Mouse (Mus musculus): ENCODE results near the gene Tmem263. TPM values are rescaled to one million over a fixed set of nuclear protein-coding genes. Genes with fewer than 3 reads are reported as not detected.

Gene Tmem263
- total RNA-seq (2017) = 22.5 and 24.7 TPM in 2 replicates

- peak; percentile 85 for ATAC-seq (replicated peaks; ENCODE audit: low read depth, poor library complexity, severe bottlenecking)
These were observed at the start of gene Tmem263, which contains the start of gene Fhl4 for GRCm38 (mm10) chr10:85102247-85103084. Gene Tmem263, plus strand, starts transcription at chr10:85102627. Gene Fhl4, minus strand, starts transcription at chr10:85102495.

DNA sequence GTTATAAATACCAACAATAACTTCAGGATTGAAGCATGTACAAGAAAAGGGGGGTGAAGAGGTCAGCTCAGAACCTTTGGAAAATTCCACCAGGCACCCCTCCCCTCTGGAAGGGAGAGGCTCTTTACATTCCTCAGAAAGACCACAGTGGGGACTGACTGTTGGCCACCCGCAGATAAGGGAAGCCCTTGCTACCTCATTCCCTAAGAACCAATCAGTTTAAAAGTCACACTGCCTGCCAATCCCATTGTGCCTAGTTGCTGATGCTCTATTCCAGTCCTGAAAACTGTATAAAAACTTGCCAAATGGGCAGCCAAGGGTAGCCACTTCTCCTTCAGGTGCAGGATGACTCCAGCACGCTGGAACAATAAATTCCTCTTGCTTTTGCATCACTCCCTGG is 47.6 kb upstream of the Tmem263 start:
- ATAC-seq (replicated peaks; ENCODE audit: low read depth, poor library complexity, severe bottlenecking) = no peak

GRCm38 (mm10) chr10:85071605-85072152 is 30.7 kb upstream of the Tmem263 start:
- ATAC-seq (replicated peaks; ENCODE audit: low read depth, poor library complexity, severe bottlenecking) = no peak

- ATAC-seq (replicated peaks; ENCODE audit: low read depth, poor library complexity, severe bottlenecking) = peak; percentile 20
These were observed 586 bp upstream of the Tmem263 start for GRCm38 (mm10) chr10:85101841-85102240.

- peak; percentile 27; the same call in 1 of the 2 replicates for ATAC-seq (replicated peaks; ENCODE audit: low read depth, poor library complexity, severe bottlenecking)
These were observed 858 bp downstream of the Tmem263 start for GRCm38 (mm10) chr10:85103085-85103885.

DNA sequence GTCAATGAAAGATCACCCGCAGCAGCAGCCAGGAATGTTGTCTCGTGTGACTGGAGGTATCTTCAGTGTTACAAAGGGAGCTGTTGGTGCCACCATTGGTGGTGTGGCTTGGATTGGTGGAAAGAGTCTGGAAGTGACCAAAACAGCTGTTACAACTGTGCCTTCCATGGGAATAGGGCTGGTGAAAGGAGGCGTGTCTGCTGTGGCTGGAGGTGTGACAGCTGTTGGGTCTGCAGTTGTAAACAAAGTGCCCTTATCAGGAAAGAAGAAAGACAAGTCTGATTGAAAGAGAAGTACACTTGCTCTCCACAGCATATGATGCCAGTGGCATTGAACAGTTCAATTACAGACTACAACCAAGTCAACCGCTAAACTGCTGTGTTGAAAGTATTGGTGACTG is 12.0 kb downstream of the Tmem263 start:
- ATAC-seq (replicated peaks; ENCODE audit: low read depth, poor library complexity, severe bottlenecking) = no peak

- no peak for ATAC-seq (replicated peaks; ENCODE audit: low read depth, poor library complexity, severe bottlenecking)
These were observed 22.8 kb downstream of the Tmem263 start for GRCm38 (mm10) chr10:85125184-85125583.

DNA sequence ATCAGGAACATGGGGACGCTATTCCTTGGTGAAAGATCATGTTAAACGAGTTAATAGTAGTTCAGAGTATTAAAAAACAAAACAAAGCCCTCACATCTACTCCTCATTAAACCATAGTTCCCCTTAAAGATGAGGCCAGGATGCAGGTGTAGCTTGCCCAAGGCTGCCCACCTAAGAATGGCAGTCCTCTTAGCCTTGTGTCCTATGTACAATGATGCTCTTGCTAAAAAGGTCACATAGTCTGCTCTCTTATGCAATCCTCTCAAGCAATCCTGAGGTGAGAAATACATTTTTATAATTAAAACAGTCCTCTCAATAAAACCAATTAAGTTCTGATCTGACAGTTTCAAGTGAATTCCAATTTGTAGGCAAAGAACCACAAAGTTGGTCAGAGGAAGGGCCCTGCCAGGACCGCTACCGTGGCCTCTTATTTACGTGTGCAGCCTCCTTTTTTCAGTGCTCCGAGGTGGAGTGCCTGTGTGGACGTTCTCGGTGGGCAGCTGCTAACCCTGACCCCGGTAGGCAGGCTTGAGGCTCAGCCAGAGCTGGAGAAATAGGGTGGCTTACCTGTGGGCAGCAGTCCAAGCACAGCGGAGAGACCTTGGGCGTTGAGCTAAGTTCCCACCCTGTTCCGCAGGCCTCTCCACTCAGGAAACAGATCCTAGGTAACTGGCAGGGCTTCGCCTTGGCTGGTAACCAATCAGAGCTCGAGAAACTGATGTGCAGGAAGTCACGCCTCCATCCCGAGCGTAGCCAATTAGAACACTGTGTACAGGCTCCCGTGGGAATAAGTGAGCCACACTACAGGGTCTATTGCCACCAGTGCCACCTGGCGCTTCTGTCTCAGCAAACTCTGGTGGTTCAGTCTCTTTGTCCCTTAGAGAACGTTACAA is 25.2 kb downstream of the Tmem263 start, which contains the start of gene Mterf2:
TSS of gene Mterf2 (minus strand) at position 633 of the 893 bp plus-strand sequence.
- peak; percentile 98 for ATAC-seq (replicated peaks; ENCODE audit: low read depth, poor library complexity, severe bottlenecking)

DNA sequence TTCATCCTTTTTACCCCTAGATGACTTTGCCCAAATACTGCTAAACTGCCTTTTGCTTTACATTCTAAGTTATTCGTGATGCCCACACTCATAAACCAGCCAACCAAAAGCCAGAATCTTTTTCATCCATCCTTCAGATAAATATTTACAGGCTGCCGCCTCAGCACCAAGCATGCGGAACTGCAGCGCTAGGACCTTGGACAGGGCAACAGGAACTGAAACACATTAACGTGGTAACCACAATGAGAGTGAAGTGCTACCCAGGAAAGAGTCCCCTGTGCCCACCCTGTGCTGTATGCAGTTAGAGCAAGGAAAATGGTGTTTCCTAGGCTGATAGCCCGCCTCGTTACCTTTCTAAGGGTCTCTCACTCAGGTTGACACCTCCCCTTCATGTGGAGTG is 26.0 kb downstream of the Tmem263 start:
- ATAC-seq (replicated peaks; ENCODE audit: low read depth, poor library complexity, severe bottlenecking) = peak; percentile 75

DNA sequence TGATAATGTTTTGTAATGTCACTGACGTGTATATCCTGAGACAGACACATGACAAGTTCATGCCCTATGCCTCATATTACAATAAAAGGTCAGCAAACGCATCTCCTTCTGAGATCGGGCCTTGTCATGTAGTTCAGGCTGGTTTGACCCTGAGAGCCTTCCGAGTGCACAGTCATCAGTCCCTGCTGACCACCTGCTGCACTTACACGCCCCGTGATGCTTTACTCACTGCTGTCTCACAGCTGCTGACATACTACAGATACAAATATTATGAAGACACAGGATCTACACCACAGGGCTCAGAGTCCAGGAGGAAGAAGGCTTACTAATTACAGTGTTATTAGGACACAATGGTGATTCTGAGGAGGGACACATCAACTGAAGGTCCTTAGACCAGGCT is 34.1 kb downstream of the Tmem263 start:
- ATAC-seq (replicated peaks; ENCODE audit: low read depth, poor library complexity, severe bottlenecking) = no peak

DNA sequence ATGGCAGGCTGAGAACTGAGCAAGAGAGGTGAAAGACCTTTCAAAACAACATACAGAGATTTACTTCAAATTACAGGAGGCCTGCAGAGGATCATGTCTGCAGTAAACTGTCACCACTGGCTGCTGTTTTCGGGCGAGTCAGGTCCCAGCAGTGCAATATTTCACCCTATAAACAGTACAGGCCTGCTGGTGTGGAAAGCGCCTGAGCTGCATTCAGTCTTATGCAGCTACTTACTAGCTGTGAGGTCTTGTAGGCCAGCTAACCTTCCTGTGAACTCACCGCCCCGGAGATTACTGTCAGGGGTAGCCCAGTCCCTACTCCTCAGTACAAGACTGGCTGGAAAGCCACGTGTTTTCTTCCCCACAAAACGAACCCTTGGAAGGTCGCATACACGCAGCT is 39.0 kb downstream of the Tmem263 start:
- no peak for ATAC-seq (replicated peaks; ENCODE audit: low read depth, poor library complexity, severe bottlenecking)

DNA sequence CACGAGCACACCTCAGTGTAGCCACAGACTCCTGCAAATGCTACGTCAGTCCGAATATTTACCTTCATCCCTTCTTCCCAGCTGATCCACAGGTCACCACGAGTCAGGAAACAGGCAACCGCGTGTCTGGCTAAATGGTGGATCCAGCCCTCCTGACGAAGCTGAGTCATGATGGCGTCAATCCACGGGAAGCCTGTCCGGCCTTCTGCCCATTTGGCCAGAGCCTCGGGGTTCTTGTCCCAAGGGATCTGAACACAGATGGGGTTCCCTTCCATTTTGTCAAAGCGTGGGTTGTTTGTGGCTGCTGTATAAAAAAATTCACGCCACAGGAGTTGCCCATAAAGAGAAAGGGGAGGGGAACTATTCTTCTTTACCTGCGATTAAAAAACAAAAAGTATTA is 43.9 kb downstream of the Tmem263 start:
- no peak for ATAC-seq (replicated peaks; ENCODE audit: low read depth, poor library complexity, severe bottlenecking)

- ATAC-seq (replicated peaks; ENCODE audit: low read depth, poor library complexity, severe bottlenecking) = no peak
These were observed 46.8 kb downstream of the Tmem263 start for GRCm38 (mm10) chr10:85149226-85149625.

DNA sequence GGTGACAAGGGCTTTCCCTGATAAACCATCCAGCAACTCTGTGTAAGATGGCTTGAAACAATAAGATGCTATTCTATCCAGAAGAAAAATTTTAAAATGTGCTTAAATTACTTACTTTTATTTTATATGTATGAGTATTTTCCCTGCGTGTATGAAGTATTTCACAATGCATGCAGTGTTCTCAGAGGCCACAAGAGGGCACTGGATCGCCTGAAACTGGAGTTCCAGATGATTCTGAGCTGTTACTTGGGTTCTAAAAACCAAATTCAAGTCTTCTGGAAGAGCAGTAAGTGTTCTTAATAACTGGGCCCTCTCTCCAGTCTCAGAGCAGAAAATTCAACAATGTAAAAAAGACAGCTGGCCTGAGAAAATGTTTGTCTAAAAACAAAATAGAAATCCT is 51.8 kb downstream of the Tmem263 start:
- ATAC-seq (replicated peaks; ENCODE audit: low read depth, poor library complexity, severe bottlenecking) = peak; percentile 81; the same call in 1 of the 2 replicates

DNA sequence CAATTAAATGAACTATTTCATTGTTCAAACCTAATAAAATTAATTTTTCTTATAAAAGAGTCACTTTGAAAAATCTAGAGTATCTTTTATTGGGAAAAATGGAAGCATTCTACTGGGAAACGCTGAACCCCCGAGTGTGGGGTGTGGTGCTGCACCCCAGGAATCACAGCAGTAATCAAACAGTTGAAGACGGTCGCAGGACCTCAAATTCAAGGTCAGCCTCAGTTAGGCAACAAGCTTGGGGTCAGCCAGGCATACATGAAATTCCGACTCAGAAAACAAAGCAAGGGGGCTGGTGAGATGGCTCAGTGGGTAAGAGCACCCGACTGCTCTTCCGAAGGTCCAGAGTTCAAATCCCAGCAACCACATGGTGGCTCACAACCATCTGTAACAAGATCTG is 55.0 kb downstream of the Tmem263 start:
- no peak for ATAC-seq (replicated peaks; ENCODE audit: low read depth, poor library complexity, severe bottlenecking)

DNA sequence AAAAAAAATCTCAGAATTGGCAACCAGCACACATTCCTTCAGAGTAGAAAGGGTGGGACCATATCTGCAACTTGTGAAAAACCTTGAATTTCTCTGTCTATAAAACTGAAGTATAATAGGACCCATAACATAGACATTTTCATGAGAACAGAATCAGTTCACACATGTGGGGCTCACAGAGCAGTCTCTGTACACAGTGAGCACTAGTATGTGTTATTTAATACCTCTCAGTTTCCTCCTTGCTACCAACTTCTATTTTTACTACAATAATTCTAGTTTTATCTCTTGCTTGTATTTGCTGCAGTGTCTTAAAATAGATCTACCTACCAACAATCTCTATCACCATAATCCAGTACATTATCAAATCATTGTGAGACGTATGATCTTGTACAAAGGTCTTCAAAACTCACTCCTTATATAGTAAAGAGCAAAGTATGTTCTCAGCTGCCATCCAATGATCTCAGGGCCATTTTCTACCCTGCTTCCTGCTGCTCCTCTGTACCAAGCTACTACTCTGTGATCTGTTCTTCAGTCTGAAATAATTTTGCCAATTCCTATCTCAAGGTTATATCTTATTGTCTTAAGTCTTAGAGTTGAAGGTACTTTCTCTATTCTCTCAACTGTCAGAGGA is 57.7 kb downstream of the Tmem263 start:
- no peak for ATAC-seq (replicated peaks; ENCODE audit: low read depth, poor library complexity, severe bottlenecking)

DNA sequence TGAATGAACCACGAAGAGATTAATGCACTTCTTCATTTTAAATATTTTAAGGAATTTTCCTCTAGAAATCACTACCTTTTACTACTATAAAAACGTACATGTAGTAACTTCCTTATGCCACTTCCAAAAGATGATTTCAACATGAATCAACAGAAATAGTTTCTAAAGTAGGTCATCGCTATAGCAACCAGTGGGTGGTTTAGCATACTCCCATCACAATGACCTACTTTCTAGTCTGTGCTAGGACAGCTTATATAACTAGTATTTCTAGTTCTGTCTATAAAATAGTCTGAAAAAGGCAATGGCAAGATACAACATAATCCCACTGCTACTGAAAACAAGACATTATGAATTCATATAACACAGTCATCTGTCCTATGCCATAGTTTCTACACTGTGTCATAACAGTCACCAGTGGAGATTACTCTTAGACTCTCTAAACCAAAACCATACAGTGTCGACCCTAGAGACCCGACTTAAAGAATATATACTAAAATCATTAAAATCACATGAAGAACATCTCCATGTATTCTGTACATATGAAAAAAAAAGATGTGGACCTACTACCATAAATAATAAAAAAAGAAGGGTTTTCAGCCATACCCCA is 59.4 kb downstream of the Tmem263 start:
- no peak for ATAC-seq (replicated peaks; ENCODE audit: low read depth, poor library complexity, severe bottlenecking)

DNA sequence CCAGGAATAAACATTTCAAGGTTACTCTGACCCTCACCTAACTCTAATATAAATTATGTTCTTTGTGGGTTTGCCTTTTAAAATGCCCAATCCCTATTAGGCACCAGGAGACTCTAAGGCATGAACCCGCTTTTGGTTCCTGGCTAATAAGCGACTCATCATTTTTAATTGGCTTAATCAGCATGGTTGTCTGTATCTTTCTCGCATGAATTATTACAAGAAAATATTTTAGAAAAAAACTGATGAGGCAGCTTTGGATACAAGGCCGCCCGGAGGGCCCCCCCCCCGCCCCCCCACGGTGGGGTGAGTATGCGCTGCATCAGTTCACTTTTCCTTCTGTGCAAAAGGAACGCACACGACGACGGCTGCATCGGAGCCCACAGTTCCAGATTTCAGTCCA is 62.4 kb downstream of the Tmem263 start:
- no peak for ATAC-seq (replicated peaks; ENCODE audit: low read depth, poor library complexity, severe bottlenecking)

GRCm38 (mm10) chr10:85165306-85165705 is 62.9 kb downstream of the Tmem263 start:
- no peak for ATAC-seq (replicated peaks; ENCODE audit: low read depth, poor library complexity, severe bottlenecking)

Data from common myeloid progenitor, adult 5-6 weeks (primary cell).